Mouse (Mus musculus) ES-E14 (cell line): ENCODE measurements around the gene Ust.

Experiments
- CHD2 ChIP-seq: IDR thresholded peaks from 2 replicates; pipeline ENCODE4 v1.6.1; 2014; ENCODE audit warnings: mild to moderate bottlenecking, low read depth, low read length, inconsistent platforms
- HCFC1 ChIP-seq: IDR thresholded peaks from 2 replicates; pipeline ENCODE4 v1.6.1; 2012; ENCODE audit warnings: low read length, inconsistent platforms, borderline replicate concordance; ENCODE audit not compliant: insufficient read depth
- MAFK ChIP-seq: IDR thresholded peaks from 2 replicates; pipeline ENCODE4 v1.6.1; 2014; ENCODE audit warnings: mild to moderate bottlenecking, low read depth, low read length, inconsistent platforms; ENCODE audit not compliant: insufficient read depth

DNA sequence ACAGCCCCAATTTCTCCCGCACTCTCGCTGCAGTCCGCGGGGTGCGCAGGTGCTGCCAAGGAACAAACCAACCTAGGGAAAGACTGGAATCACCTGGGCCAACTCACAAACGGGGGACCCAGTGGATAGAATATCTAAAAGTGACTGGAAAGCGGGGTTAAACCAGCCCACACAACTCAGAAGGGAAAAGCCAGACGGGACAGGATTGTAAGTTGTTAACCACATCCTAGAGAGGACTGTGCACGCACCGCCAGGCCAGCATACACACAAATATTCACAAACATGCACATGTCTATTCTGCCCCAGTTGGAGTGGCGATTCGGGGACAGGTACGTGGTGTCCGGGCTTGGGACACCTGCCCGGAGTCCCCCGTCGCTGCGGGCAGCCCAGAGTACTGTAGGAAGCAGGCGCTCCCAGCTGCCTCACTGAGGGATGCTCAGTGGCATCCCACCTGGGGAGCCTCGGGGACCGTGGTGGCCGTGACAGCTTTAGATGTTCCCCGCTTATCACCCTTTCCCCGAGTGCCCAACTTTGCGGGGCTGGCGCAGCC, 959 bp downstream of the Ust start:
- no peak for TF ChIP-seq HCFC1
- TF ChIP-seq MAFK, result no peak
- no peak for TF ChIP-seq CHD2
